Mouse (Mus musculus): ENCODE results near the gene Cpa4. TPM values are rescaled to one million over a fixed set of nuclear protein-coding genes. Genes with fewer than 3 reads are reported as not detected.

Gene Cpa4
- polyA plus RNA-seq, 1 experiment from 2014 or later, result 1.3 TPM

GRCm38 (mm10) chr6:30619606-30620005 lies 51.4 kb downstream of the Cpa4 start:
- WGBS, result 67% methylated on average over 5 of the region's 5 CpGs
- no peaks in the 10 kb centered on the region for H3K36me3 ChIP-seq
- H3K27ac ChIP-seq, result peak overlapping the region; percentile 89; the same call in 1 of the 2 replicates
- peaks cover 44% of the 10 kb centered on the region for H3K4me1 ChIP-seq
- no peaks in the 10 kb centered on the region for H3K9me3 ChIP-seq
- ATAC-seq (ENCODE audit: insufficient number of reproducible peaks, insufficient read depth, low FRiP score, low TSS enrichment), result no peak
- no peak overlapping the region for H3K9ac ChIP-seq
- H3K4me2 ChIP-seq (replicated peaks), result no peak overlapping the region
- no peaks in the 10 kb centered on the region for H3K27me3 ChIP-seq
- no peak overlapping the region for H3K4me3 ChIP-seq

GRCm38 (mm10) chr6:30620591-30620990 lies 52.4 kb downstream of the Cpa4 start:
- ATAC-seq (ENCODE audit: insufficient number of reproducible peaks, insufficient read depth, low FRiP score, low TSS enrichment), result no peak
- no peak overlapping the region for H3K4me3 ChIP-seq
- H3K27ac ChIP-seq, result 0 out of 2 replicates have a peak overlapping the region, but pooled peaks have one; percentile 24
- WGBS, result 85% methylated on average over 4 of the region's 4 CpGs
- no peak overlapping the region for H3K4me2 ChIP-seq (replicated peaks)
- H3K9ac ChIP-seq, result no peak overlapping the region
- H3K9me3 ChIP-seq, result no peaks in the 10 kb centered on the region
- H3K36me3 ChIP-seq, result no peaks in the 10 kb centered on the region
- peaks cover 35% of the 10 kb centered on the region for H3K4me1 ChIP-seq
- H3K27me3 ChIP-seq, result no peaks in the 10 kb centered on the region

- H3K4me1 ChIP-seq, result peaks cover 31% of the 10 kb centered on the region
- no peak for ATAC-seq (ENCODE audit: insufficient number of reproducible peaks, insufficient read depth, low FRiP score, low TSS enrichment)
- 78% methylated on average over 6 of the region's 6 CpGs for WGBS
These were observed 52.8 kb downstream of the Cpa4 start for GRCm38 (mm10) chr6:30620994-30621393.

GRCm38 (mm10) chr6:30621986-30622389 lies 53.8 kb downstream of the Cpa4 start:
- H3K9me3 ChIP-seq, result no peaks in the 10 kb centered on the region
- no peak overlapping the region for H3K4me3 ChIP-seq
- peaks cover 21% of the 10 kb centered on the region for H3K4me1 ChIP-seq
- H3K27ac ChIP-seq, result no peak overlapping the region
- ATAC-seq (ENCODE audit: insufficient number of reproducible peaks, insufficient read depth, low FRiP score, low TSS enrichment), result no peak
- H3K9ac ChIP-seq, result no peak overlapping the region
- no peaks in the 10 kb centered on the region for H3K36me3 ChIP-seq
- 73% methylated on average over 4 of the region's 4 CpGs for WGBS
- H3K4me2 ChIP-seq (replicated peaks), result no peak overlapping the region
- no peaks in the 10 kb centered on the region for H3K27me3 ChIP-seq

More at GRCm38 (mm10) chr6:30620994-30621393, 52.8 kb downstream of the Cpa4 start:
- H3K9ac ChIP-seq, result no peak overlapping the region
- H3K9me3 ChIP-seq, result no peaks in the 10 kb centered on the region
- no peaks in the 10 kb centered on the region for H3K27me3 ChIP-seq
- H3K36me3 ChIP-seq, result no peaks in the 10 kb centered on the region
- H3K4me3 ChIP-seq, result no peak overlapping the region
- 0 out of 2 replicates have a peak overlapping the region, but pooled peaks have one; percentile 11 for H3K27ac ChIP-seq
- H3K4me2 ChIP-seq (replicated peaks), result no peak overlapping the region

- no peak overlapping the region for H3K4me3 ChIP-seq
- H3K9me3 ChIP-seq, result no peaks in the 10 kb centered on the region
- no peak overlapping the region for H3K27ac ChIP-seq
- no peak overlapping the region for H3K4me2 ChIP-seq (replicated peaks)
- WGBS, result 91% methylated on average over 9 of the region's 9 CpGs
- peaks cover 8% of the 10 kb centered on the region; the same call in 1 of the 2 replicates for H3K4me1 ChIP-seq
- H3K36me3 ChIP-seq, result no peaks in the 10 kb centered on the region
- H3K27me3 ChIP-seq, result no peaks in the 10 kb centered on the region
- H3K9ac ChIP-seq, result no peak overlapping the region
- ATAC-seq (ENCODE audit: insufficient number of reproducible peaks, insufficient read depth, low FRiP score, low TSS enrichment), result no peak
These were observed 56.6 kb downstream of the Cpa4 start for GRCm38 (mm10) chr6:30624763-30625162.

- 37% methylated on average over 6 of the region's 6 CpGs for WGBS
- 0 out of 2 replicates have a peak, but pooled peaks have one; percentile 13 for ATAC-seq (ENCODE audit: insufficient number of reproducible peaks, insufficient read depth, low FRiP score, low TSS enrichment)
These were observed 60.0 kb downstream of the Cpa4 start for GRCm38 (mm10) chr6:30628152-30628551.

GRCm38 (mm10) chr6:30629989-30630388 lies 61.8 kb downstream of the Cpa4 start:
- no peak for ATAC-seq (ENCODE audit: insufficient number of reproducible peaks, insufficient read depth, low FRiP score, low TSS enrichment)
- Histone ChIP-seq H3K27me3 (no peaks in the 10 kb centered on the region), H3K4me3 (no peak overlapping the region), H3K9me3 (no peaks in the 10 kb centered on the region), H3K4me2 (replicated peaks) (no peak overlapping the region), H3K27ac (no peak overlapping the region), H3K9ac (no peak overlapping the region), H3K36me3 (no peaks in the 10 kb centered on the region), H3K4me1 (peaks cover 22% of the 10 kb centered on the region; the same call in 1 of the 2 replicates)
- 89% methylated on average over 1 of the region's 1 CpGs for WGBS

More at GRCm38 (mm10) chr6:30628152-30628551, 60.0 kb downstream of the Cpa4 start:
- no peak overlapping the region for H3K4me2 ChIP-seq (replicated peaks)
- H3K4me1 ChIP-seq, result peaks cover 22% of the 10 kb centered on the region; the same call in 1 of the 2 replicates
- H3K9ac ChIP-seq, result no peak overlapping the region
- H3K27me3 ChIP-seq, result no peaks in the 10 kb centered on the region
- no peak overlapping the region for H3K4me3 ChIP-seq
- peak overlapping the region; percentile 50; the same call in 1 of the 2 replicates for H3K27ac ChIP-seq
- H3K36me3 ChIP-seq, result no peaks in the 10 kb centered on the region
- no peaks in the 10 kb centered on the region for H3K9me3 ChIP-seq

- no peak for ATAC-seq (ENCODE audit: insufficient number of reproducible peaks, insufficient read depth, low FRiP score, low TSS enrichment)
- peak overlapping the region; percentile 88 for H3K27ac ChIP-seq
- no peak overlapping the region for H3K4me2 ChIP-seq (replicated peaks)
- H3K27me3 ChIP-seq, result no peaks in the 10 kb centered on the region
- H3K4me3 ChIP-seq, result no peak overlapping the region
- H3K36me3 ChIP-seq, result no peaks in the 10 kb centered on the region
- H3K4me1 ChIP-seq, result peaks cover 31% of the 10 kb centered on the region
- WGBS, result 22% methylated on average over 8 of the region's 8 CpGs
- no peak overlapping the region for H3K9ac ChIP-seq
- H3K9me3 ChIP-seq, result no peaks in the 10 kb centered on the region
These were observed 67.2 kb downstream of the Cpa4 start for GRCm38 (mm10) chr6:30635361-30635862.

- Histone ChIP-seq H3K36me3 (no peaks in the 10 kb centered on the region), H3K27me3 (no peaks in the 10 kb centered on the region), H3K9me3 (no peaks in the 10 kb centered on the region), H3K9ac (no peak overlapping the region), H3K4me2 (replicated peaks) (no peak overlapping the region), H3K4me3 (no peak overlapping the region), H3K4me1 (peaks cover 29% of the 10 kb centered on the region), H3K27ac (peak overlapping the region; percentile 88)
- WGBS, result 26% methylated on average over 4 of the region's 4 CpGs
- ATAC-seq (ENCODE audit: insufficient number of reproducible peaks, insufficient read depth, low FRiP score, low TSS enrichment), result no peak
These were observed 68.1 kb downstream of the Cpa4 start for GRCm38 (mm10) chr6:30636186-30636842.

GRCm38 (mm10) chr6:30638674-30639268 lies 70.6 kb downstream of the Cpa4 start, which contains the start of gene Cpa1:
Gene Cpa1 (plus strand): TSS chr6:30639218.
- H3K36me3 ChIP-seq, result no peaks in the 10 kb centered on the region
- no peaks in the 10 kb centered on the region for H3K27me3 ChIP-seq
- no peaks in the 10 kb centered on the region for H3K9me3 ChIP-seq
- H3K9ac ChIP-seq, result no peak within 1 kb of the TSS
- WGBS, result 84% methylated on average over 5 of the region's 5 CpGs
- peaks cover 20% of the 10 kb centered on the region for H3K4me1 ChIP-seq
- H3K27ac ChIP-seq, result no peak within 1 kb of the TSS
- no peak for ATAC-seq (ENCODE audit: insufficient number of reproducible peaks, insufficient read depth, low FRiP score, low TSS enrichment)
- H3K4me3 ChIP-seq, result no peak within 1 kb of the TSS
- H3K4me2 ChIP-seq (replicated peaks), result no peak within 1 kb of the TSS
